Mouse (Mus musculus) bone marrow, adult 2 months (tissue): Measurements from ENCODE around the gene Chrna5. TPM values are rescaled to one million over a fixed set of nuclear protein-coding genes. Genes with fewer than 3 reads are reported as not detected.

ENCODE experiments used
- H3K27ac ChIP-seq: fragments of 200-500 bp; 2 replicates; pipeline ENCODE4 v1.5.1; 2012; ENCODE audit warnings: low read depth, mild to moderate bottlenecking, control low read depth, inconsistent platforms, low read length; ENCODE audit not compliant: control insufficient read depth, poor library complexity, insufficient read depth
- H3K4me1 ChIP-seq: fragments of 200-500 bp; 2 replicates; pipeline ENCODE4 v1.6.1; 2011; ENCODE audit warnings: low read length; ENCODE audit not compliant: control insufficient read depth, insufficient read depth
- H3K4me3 ChIP-seq: fragments of 200-500 bp; replicated peaks from 2 replicates; pipeline ENCODE3; 2011; ENCODE audit warnings: mild to moderate bottlenecking, low read depth, low read length, control low read depth; ENCODE audit not compliant: control insufficient read depth
- CTCF ChIP-seq: fragments of 200-500 bp; IDR thresholded peaks from 2 replicates; pipeline ENCODE4 v1.5.1; 2011; ENCODE audit warnings: low read length, control low read depth; ENCODE audit not compliant: control insufficient read depth, insufficient read depth
- POLR2A ChIP-seq: fragments of 200-500 bp; IDR thresholded peaks from 2 replicates; pipeline ENCODE4 v1.6.1; 2011; ENCODE audit warnings: low read depth, mild to moderate bottlenecking, control low read depth, low read length, borderline replicate concordance; ENCODE audit not compliant: control insufficient read depth
- WGBS: fragments of 180-500 bp; shearing (Covaris S2); methylation state at CpG from one replicate; pipeline ENCODE4 v1.1.7; 2018; 5-methylcytosine and 5-hydroxymethylcytosine counted together
- polyA plus RNA-seq: library from polyadenylated mRNA; stranded (reverse); fragments of >200 nt; gene quantifications from 2 replicates; pipeline ENCODE4 v1.2.4, GENCODE M21; 2011; ENCODE audit warnings: low replicate concordance; ENCODE audit not compliant: missing spikeins, insufficient read depth, insufficient read length

The Chrna5 gene
- polyA plus RNA-seq, 1 experiment, result not detected

DNA sequence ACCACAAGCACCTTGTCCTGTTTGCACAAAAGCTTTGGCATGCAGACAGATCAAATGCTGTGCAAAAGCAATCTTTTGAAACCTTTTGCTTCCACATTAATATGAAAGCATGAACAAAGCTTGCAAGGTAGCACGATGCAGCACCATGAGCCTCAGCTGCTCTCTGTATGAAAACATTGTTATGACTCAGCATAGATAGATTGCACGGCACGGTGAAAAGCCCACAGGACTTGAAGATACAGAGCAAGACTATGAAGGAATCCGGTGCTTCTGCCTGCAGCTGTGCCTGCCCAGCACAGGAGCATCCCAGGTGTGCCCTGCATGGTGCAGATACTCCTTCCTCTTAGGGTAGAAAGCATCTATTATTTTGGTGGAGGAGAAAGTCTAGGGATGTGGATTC is 22.9 kb downstream of the Chrna5 start:
- Histone ChIP-seq H3K4me1 (no peaks in the 10 kb centered on the region), H3K27ac (no peak overlapping the region), H3K4me3 (no peak overlapping the region)
- no peak for TF ChIP-seq CTCF
- TF ChIP-seq POLR2A, result no peak
- WGBS, result 44% methylated on average over 4 of the region's 4 CpGs

DNA sequence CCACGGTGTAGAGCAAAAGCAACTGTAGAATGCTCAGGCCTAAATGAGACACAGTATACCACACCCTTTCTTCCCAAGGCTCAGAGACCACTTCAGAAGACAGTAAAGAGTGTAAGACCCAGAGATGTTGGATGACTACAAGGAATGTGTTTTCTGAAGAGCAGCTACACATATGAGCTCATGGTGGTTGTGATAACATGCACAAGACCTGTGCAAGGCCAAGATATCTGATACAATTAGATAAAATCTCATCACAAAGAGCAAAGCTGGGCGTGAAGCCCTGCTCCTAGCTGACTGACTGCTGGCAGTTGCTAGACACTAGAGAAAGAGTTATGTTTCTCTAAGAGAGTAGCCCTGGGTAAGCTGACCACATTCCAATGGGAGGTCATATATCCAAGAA is 29.0 kb downstream of the Chrna5 start:
- TF ChIP-seq CTCF, result no peak
- TF ChIP-seq POLR2A, result no peak
- H3K4me1 ChIP-seq, result no peaks in the 10 kb centered on the region
- no peak overlapping the region for H3K4me3 ChIP-seq
- H3K27ac ChIP-seq, result no peak overlapping the region
- 64% methylated on average over 2 of the region's 2 CpGs for WGBS

DNA sequence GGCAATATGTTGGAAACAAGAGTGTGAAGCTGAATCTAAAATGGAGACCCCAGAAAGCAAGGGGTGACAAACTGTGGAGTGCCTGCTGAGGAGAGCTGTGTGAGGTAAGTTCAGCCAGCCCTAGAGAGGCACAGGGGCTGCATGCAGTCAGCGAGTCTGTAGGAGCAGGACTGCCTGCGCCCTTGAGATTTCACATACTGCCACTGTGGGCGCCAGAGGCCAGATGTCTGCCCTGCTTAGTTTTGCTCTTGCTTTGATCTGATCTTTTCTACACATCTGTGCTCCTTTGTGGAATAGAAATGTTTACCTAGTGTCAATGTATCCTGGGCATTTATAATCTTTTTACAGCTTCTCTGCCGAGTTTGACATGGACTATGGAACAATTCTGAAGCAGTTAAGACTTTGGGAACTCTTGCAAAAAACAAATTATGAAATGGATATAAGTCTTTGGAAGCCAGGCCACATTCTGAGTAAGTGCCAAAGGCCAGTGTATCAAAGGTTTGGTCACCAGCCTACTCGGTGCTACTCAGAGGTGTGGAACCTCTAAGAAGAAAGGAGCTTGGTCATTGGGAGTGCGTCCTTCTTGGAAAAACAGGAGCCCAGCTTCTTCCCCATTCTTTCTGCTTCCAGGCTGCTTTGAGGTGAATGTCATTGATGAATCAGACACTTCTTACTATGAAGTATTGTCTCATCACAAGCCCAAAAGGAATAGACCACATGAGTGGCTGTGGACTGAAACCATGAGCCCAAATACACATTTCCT is 30.1 kb downstream of the Chrna5 start:
- no peak for TF ChIP-seq CTCF
- no peak for TF ChIP-seq POLR2A
- WGBS, result 59% methylated on average over 6 of the region's 6 CpGs

DNA sequence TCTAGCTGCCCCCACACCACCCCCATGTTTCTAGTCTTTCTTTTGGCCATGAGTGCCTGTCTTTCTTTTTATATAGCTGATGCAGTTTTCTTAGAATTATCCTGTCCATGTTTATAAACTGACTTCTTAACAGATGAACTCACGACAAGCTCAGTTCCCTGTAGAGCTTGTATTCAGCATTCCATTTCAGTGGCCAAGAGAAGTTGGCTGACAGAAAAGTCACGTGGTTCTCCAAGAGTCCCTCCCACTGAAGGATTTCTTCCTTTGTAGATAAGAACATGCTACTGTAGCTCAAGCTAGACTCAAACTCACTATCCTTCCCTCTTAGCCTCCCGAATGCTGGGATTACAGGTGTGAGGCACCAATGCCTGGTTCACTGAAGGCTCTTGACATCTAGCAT is 36.2 kb downstream of the Chrna5 start:
- Histone ChIP-seq H3K4me3 (no peak overlapping the region), H3K27ac (no peak overlapping the region), H3K4me1 (no peaks in the 10 kb centered on the region)
- WGBS, result 69% methylated on average over 3 of the region's 3 CpGs
- TF ChIP-seq CTCF, result no peak
- TF ChIP-seq POLR2A, result no peak

More for the DNA sequence above, 30.1 kb downstream of the Chrna5 start:
- Histone ChIP-seq H3K27ac (no peak overlapping the region), H3K4me3 (no peak overlapping the region), H3K4me1 (no peaks in the 10 kb centered on the region)

DNA sequence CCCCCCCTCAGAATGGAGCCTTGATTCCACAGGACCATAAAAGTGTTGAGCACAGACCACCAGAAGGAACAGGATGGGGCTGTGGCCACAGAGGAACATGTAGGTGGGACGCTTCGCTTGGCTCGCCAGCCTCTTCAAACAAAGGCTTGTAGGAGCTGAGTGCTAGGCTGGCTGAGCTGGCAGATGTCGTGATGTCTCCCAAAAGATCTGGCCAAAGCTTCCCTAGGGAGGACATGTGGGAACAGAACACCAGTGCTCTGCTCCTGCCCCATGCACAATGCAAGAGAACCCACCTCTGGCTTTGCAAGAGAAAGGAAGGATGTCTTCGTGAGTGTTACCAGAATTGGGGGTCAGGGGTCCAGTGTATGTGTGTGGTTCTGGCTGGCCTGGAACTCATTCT is 42.6 kb downstream of the Chrna5 start:
- TF ChIP-seq CTCF, result no peak
- TF ChIP-seq POLR2A, result no peak
- H3K4me1 ChIP-seq, result no peaks in the 10 kb centered on the region
- no peak overlapping the region for H3K27ac ChIP-seq
- H3K4me3 ChIP-seq, result no peak overlapping the region
- 61% methylated on average over 5 of the region's 5 CpGs for WGBS

DNA sequence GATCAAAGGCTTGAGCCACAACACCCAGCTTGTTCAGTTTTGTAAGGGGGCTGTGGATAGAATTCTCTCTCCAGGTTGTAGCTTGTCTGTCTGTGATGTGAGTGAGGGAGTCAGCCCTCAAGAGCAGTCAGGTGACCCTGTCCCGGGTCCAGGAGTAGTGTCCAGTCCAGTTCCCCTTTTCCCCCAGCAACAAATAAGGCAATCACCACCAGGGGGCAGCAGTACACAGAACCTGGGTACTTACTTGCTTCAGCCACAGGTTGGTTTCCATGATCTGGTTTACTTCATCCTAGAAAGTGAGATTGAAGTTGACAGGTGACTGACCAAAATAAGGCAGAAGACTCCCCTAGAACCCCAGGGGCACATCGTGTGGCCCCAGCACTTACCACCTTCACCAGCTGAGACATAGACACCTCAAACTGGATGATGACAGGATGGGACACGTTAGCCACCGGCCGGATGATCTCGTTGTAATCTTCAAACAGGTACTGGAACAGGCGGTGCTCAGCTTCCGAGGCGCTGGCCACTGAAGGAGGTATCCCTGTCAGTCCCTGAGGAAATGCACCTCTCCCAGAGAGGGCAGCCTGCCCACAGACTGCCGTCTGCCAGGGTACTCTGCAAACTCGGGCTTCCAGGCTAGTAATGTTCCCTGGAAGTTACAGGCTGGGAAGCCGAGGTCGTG is 43.4 kb downstream of the Chrna5 start:
- Histone ChIP-seq H3K4me1 (no peaks in the 10 kb centered on the region), H3K4me3 (no peak overlapping the region), H3K27ac (no peak overlapping the region; the same call in 1 of the 2 replicates)
- no peak for TF ChIP-seq POLR2A
- TF ChIP-seq CTCF, result peak; percentile 65
- WGBS, result 43% methylated on average over 13 of the region's 13 CpGs

DNA sequence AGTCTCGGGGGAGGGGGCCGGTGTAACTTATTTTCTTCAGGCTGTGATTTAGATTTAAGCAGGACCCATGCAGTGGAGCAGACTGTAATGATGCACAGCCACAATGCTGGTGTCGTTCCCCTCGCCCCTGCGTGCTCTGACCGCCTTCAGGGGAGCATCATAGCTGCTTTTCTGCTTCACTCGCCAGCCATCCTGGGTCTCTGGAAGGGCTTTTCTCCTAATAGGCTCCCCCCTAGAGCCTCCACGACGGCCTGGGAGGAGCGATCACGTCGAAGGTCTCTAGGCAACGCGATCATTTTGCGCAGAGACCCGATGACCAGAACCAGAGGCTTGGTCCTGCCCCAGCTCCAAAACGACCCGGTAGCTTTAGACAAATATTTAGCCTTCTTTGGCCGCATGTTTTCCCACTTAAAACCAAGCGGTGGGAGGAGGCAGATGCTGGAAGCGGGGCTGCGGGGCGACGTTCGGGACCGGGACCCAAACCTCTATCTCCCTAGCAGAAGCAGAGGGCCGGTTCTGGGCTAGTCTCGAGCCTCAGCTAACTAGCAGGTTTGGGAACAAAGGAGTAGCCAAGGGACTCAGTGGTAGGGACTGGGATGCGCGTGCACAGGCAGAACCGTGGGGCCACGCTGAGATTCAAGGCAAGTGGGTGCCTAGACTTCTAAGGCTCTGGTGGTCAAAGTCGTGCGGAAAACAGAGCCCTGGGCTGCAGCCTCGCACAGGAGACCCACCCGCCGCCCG is 45.0 kb downstream of the Chrna5 start:
- no peak overlapping the region for H3K27ac ChIP-seq
- TF ChIP-seq POLR2A, result no peak
- TF ChIP-seq CTCF, result no peak
- 16% methylated on average over 38 of the region's 38 CpGs for WGBS
- no peak overlapping the region for H3K4me3 ChIP-seq
- no peaks in the 10 kb centered on the region for H3K4me1 ChIP-seq

DNA sequence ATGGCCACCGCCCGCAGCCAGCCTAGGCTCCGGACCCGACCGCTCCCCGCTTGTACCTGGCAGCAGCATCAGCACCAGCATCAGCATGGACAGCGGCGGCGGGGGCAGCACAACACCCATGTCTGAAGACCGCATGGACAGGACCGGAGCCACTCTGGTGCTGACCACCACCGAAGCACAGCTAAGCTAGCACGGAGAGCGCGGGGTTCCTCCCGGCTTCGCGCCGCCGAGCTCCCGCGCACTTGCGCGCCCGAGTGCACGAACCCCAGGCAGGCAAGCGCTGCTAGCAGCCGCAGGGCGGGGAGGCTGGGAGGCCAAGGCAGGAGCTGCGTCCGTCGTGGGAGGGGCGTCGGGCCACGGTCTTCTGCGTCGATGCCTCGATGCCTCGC is 45.6 kb downstream of the Chrna5 start, which contains the start of gene Chrna3:
Chrna3 (minus strand) TSS at position 288 of the 389 bp plus-strand sequence.
- 3% methylated on average over 39 of the region's 39 CpGs for WGBS
- TF ChIP-seq CTCF, result no peak
- TF ChIP-seq POLR2A, result no peak

More for the DNA sequence above, 45.6 kb downstream of the Chrna5 start, which contains the start of gene Chrna3:
- H3K4me3 ChIP-seq, result no peak within 1 kb of the TSS
- no peak within 1 kb of the TSS for H3K27ac ChIP-seq
- H3K4me1 ChIP-seq, result no peaks in the 10 kb centered on the region
